Mouse (Mus musculus): ENCODE results near the gene Plod3. TPM values are rescaled to one million over a fixed set of nuclear protein-coding genes. Genes with fewer than 3 reads are reported as not detected.

Gene Plod3
- polyA plus RNA-seq, 1 experiment from 2014 or later = 29.1 TPM

DNA sequence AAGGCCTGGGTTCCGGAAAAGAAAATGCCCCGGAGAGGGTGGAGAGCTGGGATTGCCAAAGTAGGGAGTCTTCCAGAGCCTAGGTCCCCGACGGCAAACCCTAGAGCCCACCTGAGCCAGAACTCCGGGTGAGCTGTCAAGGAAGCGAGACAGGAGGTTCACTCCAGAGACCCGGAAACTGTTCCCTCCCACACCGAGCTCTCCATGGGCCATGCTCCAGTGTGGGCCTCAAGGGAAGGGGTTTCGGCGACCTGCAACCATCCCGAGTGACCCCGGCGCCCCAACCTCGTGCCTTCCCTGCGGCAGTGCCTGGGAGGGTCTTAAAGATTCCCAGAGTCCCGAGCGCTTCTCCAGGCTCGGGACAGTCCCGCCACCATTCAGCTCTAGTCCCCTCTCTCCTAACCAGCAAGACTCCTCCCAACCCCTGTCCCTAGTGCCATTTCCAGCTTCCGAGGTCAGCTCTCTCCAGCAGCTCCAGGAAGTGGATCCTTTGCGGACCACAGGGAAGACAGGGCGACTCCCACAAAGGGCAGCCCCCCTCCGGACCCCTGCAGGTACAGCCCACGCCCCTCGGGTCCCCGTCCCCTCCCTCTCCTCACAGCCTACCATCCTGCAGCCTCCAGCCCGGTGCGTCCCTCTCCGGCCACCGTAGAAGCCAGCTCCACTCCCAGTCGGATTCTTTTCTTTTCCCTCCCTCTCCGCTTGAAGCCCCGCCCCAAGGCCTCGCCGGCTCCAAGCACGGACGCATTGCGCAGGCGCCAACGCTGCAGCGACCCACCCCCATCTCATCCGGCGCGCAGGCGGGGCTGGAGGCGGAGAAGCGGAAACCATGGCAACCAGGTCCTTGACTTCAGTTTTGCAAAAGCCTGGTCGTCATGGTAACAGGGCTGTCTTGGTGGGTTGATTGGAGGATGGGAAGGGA, 58.8 kb downstream of the Plod3 start, which contains the start of gene Ap1s1:
TSS of gene Ap1s1 (minus strand) at position 734 of the 922 bp plus-strand sequence.
- H3K4me3 ChIP-seq (ENCODE audit: low read depth, low read length) = peak within 1 kb of the TSS; percentile 72
- no peaks in the 10 kb centered on the region for H3K9me3 ChIP-seq (ENCODE audit: control insufficient read depth, low read length)
- peak; percentile 93 for ATAC-seq (replicated peaks; ENCODE audit: low FRiP score)
- peak within 1 kb of the TSS; percentile 51 for H3K27ac ChIP-seq (ENCODE audit: low read depth, low read length)
- under 1% methylated on average over 48 of the region's 48 CpGs for WGBS
- DNase-seq (ENCODE audit: low spot score) = peak; percentile 100
- no peaks in the 10 kb centered on the region for H3K27me3 ChIP-seq (ENCODE audit: control insufficient read depth, insufficient read depth, low read length)
- peaks cover 7% of the 10 kb centered on the region; the same call in 1 of the 2 replicates for H3K4me1 ChIP-seq (replicated peaks; ENCODE audit: control insufficient read depth, insufficient read depth, low read length)
- H3K9ac ChIP-seq (ENCODE audit: low read length) = peak within 1 kb of the TSS; percentile 81
- H3K36me3 ChIP-seq (ENCODE audit: control insufficient read depth, insufficient read depth, low read length) = no peaks in the 10 kb centered on the region
- H3K4me2 ChIP-seq (ENCODE audit: low read depth, low read length, severe bottlenecking) = peak within 1 kb of the TSS; percentile 80

MicroRNAs within 50 kb of the gene (microRNA counts, 519-probe panel; counts per million panel counts)
- 31.2 counts per million for microRNA mmu-miR-702

Small RNA genes within 50 kb of the gene (microRNA-seq; reads per million reads assigned to microRNA genes)
- gene Mir702 (ENCODE audit: insufficient number of aligned reads) = 80.8 reads per million, percentile 32 among the genes with 10 or more reads in this experiment

Other genes starting within 250 kb of the Plod3 start
- 35.1 and 40.6 TPM in 2 replicates for gene Col26a1, start 103.8 kb upstream of the Plod3 start, polyA plus RNA-seq (2014; fragmentation: Nextera tagmentation; extraction: Ambion mirVana)
- 105 and 112 TPM in 2 replicates for gene Ift22, start 78.9 kb upstream of the Plod3 start, polyA plus RNA-seq (2014; fragmentation: Nextera tagmentation; extraction: Ambion mirVana)
- gene Fis1, start 33.7 kb upstream of the Plod3 start, polyA plus RNA-seq (2014; fragmentation: Nextera tagmentation; extraction: Ambion mirVana) = 277 and 287 TPM in 2 replicates
- 0.24 TPM in 1 of 2 replicates, not detected in the other for gene Cldn15, start 20.4 kb upstream of the Plod3 start, polyA plus RNA-seq (2014; fragmentation: Nextera tagmentation; extraction: Ambion mirVana)
- gene Znhit1, start 1.0 kb downstream of the Plod3 start, polyA plus RNA-seq (2014; fragmentation: Nextera tagmentation; extraction: Ambion mirVana) = 93.4 and 99.5 TPM in 2 replicates
- 0.32 TPM in 1 of 2 replicates, not detected in the other for gene Vgf, start 39.4 kb downstream of the Plod3 start, polyA plus RNA-seq (2014; fragmentation: Nextera tagmentation; extraction: Ambion mirVana)
- gene Ap1s1, start 59.1 kb downstream of the Plod3 start, polyA plus RNA-seq (2014; fragmentation: Nextera tagmentation; extraction: Ambion mirVana) = 187 and 207 TPM in 2 replicates
- 0.20 TPM in 1 of 2 replicates, not detected in the other for gene Serpine1, start 85.2 kb downstream of the Plod3 start, polyA plus RNA-seq (2014; fragmentation: Nextera tagmentation; extraction: Ambion mirVana)
- 6.2 and 7.6 TPM in 2 replicates for gene Trim56, start 129.2 kb downstream of the Plod3 start, polyA plus RNA-seq (2014; fragmentation: Nextera tagmentation; extraction: Ambion mirVana)
- not detected in 2 replicates for gene Muc3, start 162.3 kb downstream of the Plod3 start, polyA plus RNA-seq (2014; fragmentation: Nextera tagmentation; extraction: Ambion mirVana)
- not detected in 2 replicates for gene Muc3a, start 225.4 kb downstream of the Plod3 start, polyA plus RNA-seq (2014; fragmentation: Nextera tagmentation; extraction: Ambion mirVana)

Measured in forebrain, embryonic 11.5 days (tissue).